In the genomic region with DNA sequence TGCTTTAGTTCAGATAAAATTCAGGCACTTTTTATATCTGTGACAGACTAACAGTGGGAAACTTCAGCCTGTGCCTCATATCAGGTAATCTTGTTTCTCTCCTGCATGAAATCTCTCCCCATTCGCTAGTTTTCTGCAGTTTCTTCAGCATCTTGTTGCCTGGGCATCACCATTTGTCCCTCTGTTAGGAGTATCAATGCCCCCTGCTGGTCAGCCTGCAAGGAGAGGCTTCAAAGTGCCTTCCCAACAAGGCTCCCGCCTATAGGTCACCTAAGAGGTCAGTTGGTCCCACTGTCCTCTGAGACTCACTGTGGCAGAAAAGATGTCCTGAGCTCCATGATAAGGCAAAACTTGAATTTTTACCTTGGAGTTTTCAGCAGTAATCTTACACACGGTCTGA, we compare ENCODE assay signal across 9 mouse cellular contexts.
DNase-seq lines count a peak whose midpoint lies in the region; ATAC-seq and TF ChIP-seq lines count a peak whose summit lies in the region.
"Had no signal": no experiment of that assay in that cellular context is flagged by ENCODE, and none has a peak within 500 bp of the region (broad histone marks: within the 10 kb centered on the region; RNA-seq: fewer than 3 reads in every experiment).

No protein-coding gene starts in this region.

- ATAC-seq in midbrain, embryonic 11.5 days (ENCODE audit: low FRiP score) = peak; percentile 65; the same call in 1 of the 2 replicates
- no peak for ATAC-seq in midbrain, embryonic 13.5 days

- DNase-seq in cerebellum, adult 2 months = no peak
- DNase-seq in cerebellum, adult 8-10 months = no peak
- no peak for DNase-seq in midbrain, embryonic 11.5 days (ENCODE audit: low spot score, missing footprints)
- DNase-seq in embryo, embryonic 10 days (ENCODE audit: low spot score) = peak; percentile 84
- DNase-seq in kidney, adult 9 months = peak; percentile 64
- peak; percentile 35 for DNase-seq in naive thymus-derived CD4-positive, alpha-beta T cell, adult 2 months (ENCODE audit: low read depth)
- no peak for DNase-seq in T-cell, adult 2 months (ENCODE audit: low spot score)

- WGBS in cerebellum, adult 2 months = 38% methylated on average over 3 of the region's 3 CpGs
- 37% methylated on average over 3 of the region's 3 CpGs for WGBS in midbrain, embryonic 11.5 days
- WGBS in midbrain, embryonic 13.5 days = 37% methylated on average over 3 of the region's 3 CpGs

- H3K4me2 ChIP-seq in midbrain, embryonic 11.5 days = no peak overlapping the region
- H3K4me2 ChIP-seq in midbrain, embryonic 13.5 days (replicated peaks) = no peak overlapping the region
- H3K4me2 ChIP-seq: stomach, embryonic 15.5 days had no signal

- no peaks in the 10 kb centered on the region for H3K36me3 ChIP-seq in midbrain, embryonic 11.5 days (ENCODE audit: control insufficient read depth, insufficient read depth, low read length)
- H3K36me3 ChIP-seq in midbrain, embryonic 13.5 days = no peaks in the 10 kb centered on the region
- H3K36me3 ChIP-seq: stomach, embryonic 15.5 days had no signal

- H3K9ac ChIP-seq in midbrain, embryonic 11.5 days (ENCODE audit: low read length) = no peak overlapping the region
- H3K9ac ChIP-seq in midbrain, embryonic 13.5 days (replicated peaks) = no peak overlapping the region
- H3K9ac ChIP-seq: stomach, embryonic 15.5 days had no signal

- H3K27me3 ChIP-seq in cerebellum, adult 2 months (ENCODE audit: control insufficient read depth, insufficient read depth, low read length) = no peaks in the 10 kb centered on the region
- no peaks in the 10 kb centered on the region for H3K27me3 ChIP-seq in midbrain, embryonic 11.5 days (ENCODE audit: control insufficient read depth, insufficient read depth, low read length)
- no peaks in the 10 kb centered on the region for H3K27me3 ChIP-seq in midbrain, embryonic 13.5 days
- H3K27me3 ChIP-seq: stomach, embryonic 15.5 days had no signal

- no peak for TF ChIP-seq POLR2A in cerebellum, adult 2 months (IDR thresholded peaks at IDR 0.05; ENCODE audit: borderline replicate concordance, insufficient read depth, low read length)

- 0 out of 2 replicates have a peak, but pooled peaks have one; percentile 6 for TF ChIP-seq CTCF in cerebellum, adult 2 months (IDR thresholded peaks at IDR 0.05; ENCODE audit: borderline replicate concordance, insufficient read depth, low read depth, low read length)

- no peaks in the 10 kb centered on the region for H3K9me3 ChIP-seq in midbrain, embryonic 11.5 days (ENCODE audit: control insufficient read depth, low read length)
- no peaks in the 10 kb centered on the region for H3K9me3 ChIP-seq in midbrain, embryonic 13.5 days
- H3K9me3 ChIP-seq: stomach, embryonic 15.5 days had no signal

- H3K27ac ChIP-seq in cerebellum, adult 2 months (ENCODE audit: insufficient read depth, low read length) = no peak overlapping the region
- H3K27ac ChIP-seq in midbrain, embryonic 11.5 days (ENCODE audit: low read depth, low read length) = no peak overlapping the region
- no peak overlapping the region for H3K27ac ChIP-seq in midbrain, embryonic 13.5 days
- H3K27ac ChIP-seq: stomach, embryonic 15.5 days had no signal

- H3K4me3 ChIP-seq in cerebellum, adult 2 months (replicated peaks; ENCODE audit: insufficient read depth, low read depth, low read length) = no peak overlapping the region
- H3K4me3 ChIP-seq in midbrain, embryonic 11.5 days (ENCODE audit: low read depth, low read length) = no peak overlapping the region
- H3K4me3 ChIP-seq in midbrain, embryonic 13.5 days (replicated peaks) = no peak overlapping the region
- H3K4me3 ChIP-seq: stomach, embryonic 15.5 days had no signal

- H3K4me1 ChIP-seq in cerebellum, adult 2 months (ENCODE audit: control insufficient read depth, insufficient read depth, low read length) = no peaks in the 10 kb centered on the region
- no peaks in the 10 kb centered on the region for H3K4me1 ChIP-seq in midbrain, embryonic 11.5 days (ENCODE audit: control insufficient read depth, insufficient read depth, low read length)
- H3K4me1 ChIP-seq in midbrain, embryonic 13.5 days (replicated peaks) = no peaks in the 10 kb centered on the region
- H3K4me1 ChIP-seq: stomach, embryonic 15.5 days had no signal

Comparison
In these comparisons a context has a peak if more than half of its experiments do, and no peak if none do; other contexts are left out.
1. DNase-seq: peak in embryo, embryonic 10 days (single experiment), kidney, adult 9 months (single experiment) and naive thymus-derived CD4-positive, alpha-beta T cell, adult 2 months (single experiment); none in cerebellum, adult 2 months (0 of 2), cerebellum, adult 8-10 months (single experiment), midbrain, embryonic 11.5 days (single experiment) and T-cell, adult 2 months (single experiment).